Mouse (Mus musculus): ENCODE measurements at regions not wholly inside any gene's neighbourhood (a gene's known extent, or its start where the extent isn't known, plus 50 kb on each side); places are given as distances from the start of the nearest gene placed in this dataset.

DNA sequence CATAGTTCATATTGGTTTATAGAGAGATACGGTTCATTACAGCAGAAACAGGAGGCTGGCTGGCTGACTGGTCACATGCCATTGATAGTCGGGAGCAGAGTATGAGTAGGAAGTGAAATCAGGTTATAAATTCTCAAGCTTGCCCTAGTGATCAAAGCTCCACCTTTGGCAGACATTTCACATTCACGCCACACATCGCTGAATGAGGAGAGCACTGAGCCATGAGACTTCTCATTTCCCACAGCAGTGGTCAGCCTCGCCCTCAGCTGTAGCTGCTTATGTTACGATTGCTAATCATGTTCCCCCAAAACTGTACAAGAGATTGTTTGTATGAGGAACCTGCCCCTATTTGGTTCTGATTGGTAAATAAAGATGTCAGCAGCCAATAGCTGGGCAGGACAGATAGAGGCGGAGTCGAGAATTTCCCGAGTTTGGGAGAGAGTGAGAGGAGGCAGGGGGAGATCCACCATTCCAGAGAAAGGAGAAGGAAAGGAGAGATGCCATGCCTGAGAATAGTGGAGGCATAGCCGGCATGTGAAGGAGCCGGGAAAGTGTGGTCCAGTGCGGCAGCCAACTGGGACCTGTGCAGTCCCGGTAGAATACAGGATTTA is 333.5 kb downstream of the Phf3 start:
- intact Hi-C loops (cut with DNase I), result no loop called here
- no peak overlapping the region for H3K9ac ChIP-seq (ENCODE audit: low read depth, low read length)
- no peaks in the 10 kb centered on the region for H3K79me2 ChIP-seq (replicated peaks; ENCODE audit: control insufficient read depth, insufficient read depth, low read length)
- H3K36me3 ChIP-seq (ENCODE audit: control insufficient read depth, insufficient read depth, low read length), result no peaks in the 10 kb centered on the region
- TF ChIP-seq EP300 (IDR thresholded peaks at IDR 0.05; ENCODE audit: insufficient read depth, low read depth, low read length) (no peak), CTCF (IDR thresholded peaks at IDR 0.05) (no peak), POLR2A (IDR thresholded peaks at IDR 0.05; ENCODE audit: insufficient read depth, low read depth, low read length) (no peak)
- no peaks in the 10 kb centered on the region for H3K27me3 ChIP-seq (ENCODE audit: control insufficient read depth, insufficient read depth, low read length)
- H3K4me1 ChIP-seq (ENCODE audit: control insufficient read depth, insufficient read depth, low read length), result no peaks in the 10 kb centered on the region
- H3K4me3 ChIP-seq, result no peak overlapping the region
- 83% methylated on average over 13 of the region's 13 CpGs for WGBS
- DNase-seq, result no peak
- no peak overlapping the region for H3K27ac ChIP-seq

- Histone ChIP-seq H3K27me3 (ENCODE audit: control insufficient read depth, insufficient read depth, low read length) (no peaks in the 10 kb centered on the region), H3K9ac (ENCODE audit: low read depth, low read length) (no peak overlapping the region), H3K4me1 (ENCODE audit: control insufficient read depth, insufficient read depth, low read length) (no peaks in the 10 kb centered on the region), H3K79me2 (replicated peaks; ENCODE audit: control insufficient read depth, insufficient read depth, low read length) (no peaks in the 10 kb centered on the region), H3K36me3 (ENCODE audit: control insufficient read depth, insufficient read depth, low read length) (no peaks in the 10 kb centered on the region), H3K4me3 (no peak overlapping the region), H3K27ac (no peak overlapping the region)
- no peak for DNase-seq
- WGBS, result 68% methylated on average over 11 of the region's 11 CpGs
- TF ChIP-seq EP300 (IDR thresholded peaks at IDR 0.05; ENCODE audit: insufficient read depth, low read depth, low read length) (no peak), POLR2A (IDR thresholded peaks at IDR 0.05; ENCODE audit: insufficient read depth, low read depth, low read length) (no peak), CTCF (IDR thresholded peaks at IDR 0.05) (no peak)
- intact Hi-C loops (cut with DNase I), result no loop called here
These were observed 336.4 kb downstream of the Phf3 start for GRCm38 (mm10) chr1:30536989-30537975.

DNA sequence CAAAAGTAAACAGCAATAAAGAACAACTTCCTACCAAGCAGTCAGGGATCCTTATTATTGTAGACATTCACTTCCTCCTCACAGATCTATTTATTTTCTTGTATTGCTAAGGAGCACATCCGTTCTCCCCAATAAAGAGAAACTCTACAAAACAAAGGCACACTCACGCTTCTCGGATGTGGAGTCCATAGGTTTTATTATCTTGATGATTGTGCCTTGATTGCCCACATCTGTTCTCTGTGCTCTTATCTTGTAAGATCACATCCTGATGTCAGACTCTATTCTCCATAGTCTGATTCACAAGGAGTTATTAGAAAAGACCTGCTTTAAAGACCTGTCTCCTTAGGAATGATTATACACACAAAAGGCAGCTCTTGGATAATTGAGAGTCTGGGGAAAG is 356.4 kb downstream of the Phf3 start:
- 64% methylated on average over 3 of the region's 3 CpGs for WGBS
- no peak for DNase-seq
- TF ChIP-seq POLR2A (IDR thresholded peaks at IDR 0.05; ENCODE audit: insufficient read depth, low read depth, low read length) (no peak), EP300 (IDR thresholded peaks at IDR 0.05; ENCODE audit: insufficient read depth, low read depth, low read length) (no peak), CTCF (IDR thresholded peaks at IDR 0.05) (no peak)
- intact Hi-C loops (cut with DNase I), result no loop called here
- Histone ChIP-seq H3K79me2 (replicated peaks; ENCODE audit: control insufficient read depth, insufficient read depth, low read length) (no peaks in the 10 kb centered on the region), H3K4me3 (no peak overlapping the region), H3K36me3 (ENCODE audit: control insufficient read depth, insufficient read depth, low read length) (no peaks in the 10 kb centered on the region), H3K9ac (ENCODE audit: low read depth, low read length) (no peak overlapping the region), H3K27me3 (ENCODE audit: control insufficient read depth, insufficient read depth, low read length) (no peaks in the 10 kb centered on the region), H3K4me1 (ENCODE audit: control insufficient read depth, insufficient read depth, low read length) (no peaks in the 10 kb centered on the region), H3K27ac (no peak overlapping the region)

GRCm38 (mm10) chr1:30515846-30516245 is 357.9 kb downstream of the Phf3 start:
- intact Hi-C loops (cut with DNase I), result no loop called here
- no peak for TF ChIP-seq POLR2A (IDR thresholded peaks at IDR 0.05; ENCODE audit: insufficient read depth, low read depth, low read length)
- no peak for TF ChIP-seq EP300 (IDR thresholded peaks at IDR 0.05; ENCODE audit: insufficient read depth, low read depth, low read length)
- TF ChIP-seq CTCF (IDR thresholded peaks at IDR 0.05), result no peak

GRCm38 (mm10) chr1:30503224-30503623 is 370.5 kb downstream of the Phf3 start:
- no peak overlapping the region for H3K27ac ChIP-seq
- H3K9ac ChIP-seq (ENCODE audit: low read depth, low read length), result no peak overlapping the region
- no peaks in the 10 kb centered on the region for H3K4me1 ChIP-seq (ENCODE audit: control insufficient read depth, insufficient read depth, low read length)
- TF ChIP-seq CTCF (IDR thresholded peaks at IDR 0.05), result no peak
- no peak overlapping the region for H3K4me3 ChIP-seq
- WGBS, result 36% methylated on average over 1 of the region's 1 CpGs
- H3K79me2 ChIP-seq (replicated peaks; ENCODE audit: control insufficient read depth, insufficient read depth, low read length), result no peaks in the 10 kb centered on the region
- no peaks in the 10 kb centered on the region for H3K27me3 ChIP-seq (ENCODE audit: control insufficient read depth, insufficient read depth, low read length)
- no peaks in the 10 kb centered on the region for H3K36me3 ChIP-seq (ENCODE audit: control insufficient read depth, insufficient read depth, low read length)
- intact Hi-C loops (cut with DNase I), result no loop called here
- DNase-seq, result no peak

More at GRCm38 (mm10) chr1:30515846-30516245, 357.9 kb downstream of the Phf3 start:
- DNase-seq, result no peak
- WGBS, result 89% methylated on average over 6 of the region's 6 CpGs
- no peak overlapping the region for H3K27ac ChIP-seq
- H3K79me2 ChIP-seq (replicated peaks; ENCODE audit: control insufficient read depth, insufficient read depth, low read length), result no peaks in the 10 kb centered on the region
- H3K36me3 ChIP-seq (ENCODE audit: control insufficient read depth, insufficient read depth, low read length), result no peaks in the 10 kb centered on the region
- no peaks in the 10 kb centered on the region for H3K4me1 ChIP-seq (ENCODE audit: control insufficient read depth, insufficient read depth, low read length)
- no peak overlapping the region for H3K4me3 ChIP-seq
- no peak overlapping the region for H3K9ac ChIP-seq (ENCODE audit: low read depth, low read length)
- H3K27me3 ChIP-seq (ENCODE audit: control insufficient read depth, insufficient read depth, low read length), result no peaks in the 10 kb centered on the region
